ENCODE assay signal across 15 mouse cellular contexts in the genomic region with DNA sequence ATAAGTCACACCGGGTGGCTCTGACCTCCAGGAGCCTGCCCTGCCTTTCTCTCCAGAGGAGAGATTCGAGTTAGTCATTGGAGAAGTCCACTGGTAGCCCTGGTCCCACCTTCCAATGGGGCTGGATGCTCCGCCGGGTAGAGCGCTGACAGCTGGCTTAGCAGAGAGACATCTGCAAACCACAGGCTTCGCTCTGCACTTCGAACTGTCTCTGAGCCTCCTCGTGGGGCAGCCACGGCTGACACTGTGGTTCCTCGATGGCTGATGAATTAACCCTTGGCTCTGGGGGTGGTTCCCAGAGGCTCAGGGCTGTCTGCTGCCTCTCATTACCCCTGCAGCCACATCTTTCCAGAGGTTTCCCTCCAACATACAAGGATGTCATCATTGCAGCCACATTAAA.
"Had no signal": no experiment of that assay in that cellular context is flagged by ENCODE, and none has a peak within 500 bp of the region (broad histone marks: within the 10 kb centered on the region; RNA-seq: fewer than 3 reads in every experiment).

No protein-coding gene starts in this region.

- H3K36me3 ChIP-seq: intestine, embryonic 15.5 days; limb, embryonic 15.5 days; liver, embryonic 12.5 days; midbrain, embryonic 12.5 days; neural tube, embryonic 13.5 days; stomach, embryonic 15.5 days had no signal

- H3K27ac ChIP-seq: intestine, embryonic 15.5 days; kidney, postnatal 0 days; limb, embryonic 15.5 days; liver, embryonic 12.5 days; macrophage; midbrain, embryonic 12.5 days; neural tube, embryonic 13.5 days; stomach, embryonic 15.5 days had no signal

- DNase-seq: layer of hippocampus, adult 9-11 months; layer of hippocampus, postnatal 36 days; lung, embryonic 14.5 days; lung, postnatal 10 days; right cerebral cortex, postnatal 14 days; thymus, postnatal 14 days had no signal

- ATAC-seq: intestine, embryonic 15.5 days; midbrain, embryonic 16.5 days had no signal

- H3K9ac ChIP-seq: intestine, embryonic 15.5 days; limb, embryonic 15.5 days; liver, embryonic 12.5 days; lung, embryonic 14.5 days; midbrain, embryonic 12.5 days; neural tube, embryonic 13.5 days; stomach, embryonic 15.5 days had no signal

- H3K27me3 ChIP-seq: intestine, embryonic 15.5 days; limb, embryonic 15.5 days; liver, embryonic 12.5 days; midbrain, embryonic 12.5 days; neural tube, embryonic 13.5 days; stomach, embryonic 15.5 days had no signal

- H3K9me3 ChIP-seq: intestine, embryonic 15.5 days; limb, embryonic 15.5 days; liver, embryonic 12.5 days; midbrain, embryonic 12.5 days; neural tube, embryonic 13.5 days; stomach, embryonic 15.5 days had no signal

- H3K4me3 ChIP-seq: intestine, embryonic 15.5 days; limb, embryonic 15.5 days; liver, embryonic 12.5 days; midbrain, embryonic 12.5 days; neural tube, embryonic 13.5 days; stomach, embryonic 15.5 days had no signal

- H3K4me1 ChIP-seq: intestine, embryonic 15.5 days; liver, embryonic 12.5 days; stomach, embryonic 15.5 days had no signal

- H3K4me2 ChIP-seq: intestine, embryonic 15.5 days; limb, embryonic 15.5 days; liver, embryonic 12.5 days; lung, embryonic 14.5 days; midbrain, embryonic 12.5 days; neural tube, embryonic 13.5 days; stomach, embryonic 15.5 days had no signal
